Mouse (Mus musculus) c-Kit-negative CD71-positive TER-119-positive erythroid progenitor cells, embryonic 14.5 days (primary cell): Measurements from ENCODE around the gene Fam69a.
"Not testable (repeated sequence)": the region's sequence is repeated elsewhere in the genome, so short reads cannot be mapped to it uniquely, and the experiment has no call there.

Source experiments
- DNase-seq: peaks from one replicate; pipeline ENCODE4 v3.0.0-alpha.2; 2013; ENCODE audit warnings: low read depth, low spot score

Fam69a gene

GRCm38 (mm10) chr5:107982016-107982415 lies 4.9 kb downstream of the Fam69a start:
- no peak for DNase-seq

- DNase-seq = no peak
Measured at GRCm38 (mm10) chr5:107979901-107980300, 7.0 kb downstream of the Fam69a start.

GRCm38 (mm10) chr5:107978289-107979035 lies 8.4 kb downstream of the Fam69a start:
- no peak for DNase-seq

- DNase-seq = no peak
Measured at GRCm38 (mm10) chr5:107977640-107978288, 9.1 kb downstream of the Fam69a start.

GRCm38 (mm10) chr5:107973310-107973709 lies 13.6 kb downstream of the Fam69a start:
- DNase-seq = no peak

GRCm38 (mm10) chr5:107972444-107973272 lies 14.2 kb downstream of the Fam69a start:
- DNase-seq = no peak

GRCm38 (mm10) chr5:107971069-107971468 lies 15.8 kb downstream of the Fam69a start:
- no peak for DNase-seq

- not testable (repeated sequence) for DNase-seq
Measured at GRCm38 (mm10) chr5:107969818-107970217, 17.1 kb downstream of the Fam69a start.

GRCm38 (mm10) chr5:107968079-107968478 lies 18.8 kb downstream of the Fam69a start:
- no peak for DNase-seq

GRCm38 (mm10) chr5:107966841-107967457 lies 19.9 kb downstream of the Fam69a start:
- DNase-seq = no peak

GRCm38 (mm10) chr5:107966156-107966555 lies 20.7 kb downstream of the Fam69a start:
- DNase-seq = peak; percentile 64

GRCm38 (mm10) chr5:107965355-107965991 lies 21.4 kb downstream of the Fam69a start:
- no peak for DNase-seq

GRCm38 (mm10) chr5:107964031-107964758 lies 22.7 kb downstream of the Fam69a start:
- DNase-seq = no peak

GRCm38 (mm10) chr5:107961438-107962251 lies 25.2 kb downstream of the Fam69a start:
- DNase-seq = no peak

- peak; percentile 57 for DNase-seq
Measured at GRCm38 (mm10) chr5:107960532-107961202, 26.2 kb downstream of the Fam69a start.

GRCm38 (mm10) chr5:107959624-107960300 lies 27.1 kb downstream of the Fam69a start:
- no peak for DNase-seq

- DNase-seq = no peak
Measured at GRCm38 (mm10) chr5:107950643-107951042, 36.2 kb downstream of the Fam69a start.

GRCm38 (mm10) chr5:107949607-107950006 lies 37.3 kb downstream of the Fam69a start:
- no peak for DNase-seq

- no peak for DNase-seq
Measured at GRCm38 (mm10) chr5:107948899-107949298, 38.0 kb downstream of the Fam69a start.
